In the genomic region with DNA sequence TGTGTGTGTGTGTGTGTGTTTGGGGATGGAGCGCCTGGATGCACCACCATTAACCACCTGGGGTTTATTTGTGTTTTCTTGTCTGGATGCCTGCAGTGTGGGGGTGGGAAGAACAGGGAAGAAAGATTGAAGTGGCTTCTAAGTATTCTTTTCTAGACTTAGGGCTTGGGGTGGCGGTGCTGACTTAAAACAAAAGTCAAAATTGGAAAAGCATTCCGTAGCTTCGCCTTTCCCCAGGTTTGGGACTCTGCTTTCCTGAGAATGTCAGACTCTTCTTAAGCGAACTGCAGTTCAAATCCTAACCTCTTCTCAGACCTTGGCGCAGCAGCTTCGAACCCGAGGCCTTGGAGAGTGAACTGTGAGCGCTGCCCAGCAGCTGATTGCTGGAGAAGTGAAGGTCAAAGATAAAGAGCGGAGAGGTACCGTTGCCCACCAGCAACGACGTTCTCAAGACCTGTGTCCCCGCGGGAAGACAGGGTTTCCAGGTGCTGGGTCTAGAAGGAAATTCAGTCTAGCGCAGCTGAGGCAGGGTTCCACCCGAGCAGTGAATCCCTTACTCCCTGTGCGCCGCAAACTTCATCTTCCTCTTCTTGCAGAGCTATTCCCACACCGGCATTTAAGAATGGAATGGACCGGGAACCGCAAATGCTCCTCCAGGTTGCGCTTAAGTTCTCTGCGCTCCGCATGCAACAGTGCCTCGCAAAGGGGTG, we compare ENCODE assay signal across 12 mouse cellular contexts. TPM values are rescaled to one million over a fixed set of nuclear protein-coding genes. Genes with fewer than 3 reads are reported as not detected.
A peak's percentile ranks its signal among the peaks of the same experiment; 100 is the strongest.
DNase-seq lines count a peak whose midpoint lies in the region; ATAC-seq lines count a peak whose summit lies in the region.
"Had no signal": no experiment of that assay in that cellular context is flagged by ENCODE, and none has a peak within 500 bp of the region (broad histone marks: within the 10 kb centered on the region; RNA-seq: fewer than 3 reads in every experiment).

No protein-coding gene starts in this region.

- H3K9ac ChIP-seq in heart, embryonic 13.5 days = no peak overlapping the region
- 0 out of 2 replicates have a peak overlapping the region, but pooled peaks have one; percentile 97 for H3K9ac ChIP-seq in forebrain, embryonic 12.5 days
- peak overlapping the region; percentile 50 for H3K9ac ChIP-seq in neural tube, embryonic 13.5 days

- H3K9me3 ChIP-seq in heart, embryonic 13.5 days = no peaks in the 10 kb centered on the region
- no peaks in the 10 kb centered on the region for H3K9me3 ChIP-seq in forebrain, embryonic 12.5 days
- no peaks in the 10 kb centered on the region for H3K9me3 ChIP-seq in limb, embryonic 10.5 days (replicated peaks)
- H3K9me3 ChIP-seq in neural tube, embryonic 13.5 days = no peaks in the 10 kb centered on the region
- H3K9me3 ChIP-seq: megakaryocyte, embryonic 14.5 days had no signal

- no peak overlapping the region for H3K27ac ChIP-seq in heart, embryonic 13.5 days (replicated peaks)
- peak overlapping the region; percentile 94 for H3K27ac ChIP-seq in forebrain, embryonic 12.5 days
- peak overlapping the region; percentile 98 for H3K27ac ChIP-seq in limb, embryonic 10.5 days
- peak overlapping the region; percentile 98 for H3K27ac ChIP-seq in neural tube, embryonic 13.5 days (replicated peaks)

- WGBS in heart, embryonic 13.5 days = 7% methylated on average over 26 of the region's 26 CpGs
- 3% methylated on average over 25 of the region's 26 CpGs for WGBS in forebrain, embryonic 12.5 days
- WGBS in limb, embryonic 10.5 days = 2% methylated on average over 26 of the region's 26 CpGs
- 2% methylated on average over 26 of the region's 26 CpGs for WGBS in neural tube, embryonic 13.5 days

- H3K4me1 ChIP-seq in heart, embryonic 13.5 days = peaks cover 27% of the 10 kb centered on the region
- H3K4me1 ChIP-seq in forebrain, embryonic 12.5 days = peaks cover 43% of the 10 kb centered on the region
- peaks cover 53% of the 10 kb centered on the region for H3K4me1 ChIP-seq in limb, embryonic 10.5 days
- peaks cover 66% of the 10 kb centered on the region for H3K4me1 ChIP-seq in neural tube, embryonic 13.5 days (replicated peaks)

- peaks cover 86% of the 10 kb centered on the region for H3K27me3 ChIP-seq in heart, embryonic 13.5 days (replicated peaks)
- peaks cover 51% of the 10 kb centered on the region for H3K27me3 ChIP-seq in forebrain, embryonic 12.5 days
- H3K27me3 ChIP-seq in limb, embryonic 10.5 days (ENCODE audit: low read depth, poor library complexity, severe bottlenecking) = peaks cover 78% of the 10 kb centered on the region
- peaks cover 24% of the 10 kb centered on the region for H3K27me3 ChIP-seq in neural tube, embryonic 13.5 days

- no peaks in the 10 kb centered on the region for H3K36me3 ChIP-seq in heart, embryonic 13.5 days
- no peaks in the 10 kb centered on the region for H3K36me3 ChIP-seq in forebrain, embryonic 12.5 days (replicated peaks)
- H3K36me3 ChIP-seq in limb, embryonic 10.5 days = no peaks in the 10 kb centered on the region
- no peaks in the 10 kb centered on the region for H3K36me3 ChIP-seq in neural tube, embryonic 13.5 days

- ATAC-seq in heart, embryonic 13.5 days (ENCODE audit: extremely low read depth, insufficient number of reproducible peaks, low FRiP score, low TSS enrichment) = no peak
- ATAC-seq in forebrain, embryonic 12.5 days (ENCODE audit: low FRiP score) = no peak
- no peak for ATAC-seq in neural tube, embryonic 13.5 days (ENCODE audit: low read depth)

- no peak for DNase-seq in heart, adult 18-20 months
- peak; percentile 57 for DNase-seq in limb, embryonic 10.5 days (ENCODE audit: low spot score)
- DNase-seq in cerebellum, postnatal 4 days (ENCODE audit: low spot score in 2 of 2) = no peak
- DNase-seq in layer of hippocampus, postnatal 25 days (ENCODE audit: extremely low spot score in 1 of 2, low spot score in 1 of 2) = no peak
- DNase-seq in cerebellum, adult 8-10 months = no peak
- DNase-seq: adrenal gland, postnatal 25 days; B cell, adult 2 months had no signal

- peak overlapping the region; percentile 81 for H3K4me3 ChIP-seq in heart, embryonic 13.5 days
- peak overlapping the region; percentile 58 for H3K4me3 ChIP-seq in forebrain, embryonic 12.5 days (replicated peaks)
- peak overlapping the region; percentile 89 for H3K4me3 ChIP-seq in limb, embryonic 10.5 days
- H3K4me3 ChIP-seq in neural tube, embryonic 13.5 days = peak overlapping the region; percentile 17
- H3K4me3 ChIP-seq: erythroblast, embryonic 14.5 days; megakaryocyte, embryonic 14.5 days had no signal

- H3K4me2 ChIP-seq in heart, embryonic 13.5 days = peak overlapping the region; percentile 92
- H3K4me2 ChIP-seq in forebrain, embryonic 12.5 days = peak overlapping the region; percentile 78
- H3K4me2 ChIP-seq in neural tube, embryonic 13.5 days = peak overlapping the region; percentile 85

RNA-seq across cellular contexts. Expression of a gene that starts 2.8 kb away (rescaled TPM):
- 3.9 and 4.1 TPM in 2 replicates for polyA plus RNA-seq in heart, embryonic 13.5 days (2015; fragmentation: Nextera tagmentation; extraction: Ambion mirVana)
- 1 to 10 TPM in 1 of 2 experiments, under 1 TPM in 1; 0.87 to 1.3 TPM for total RNA-seq in heart, adult 18-20 months (2021)
- polyA plus RNA-seq in forebrain, embryonic 12.5 days (2016; fragmentation: Nextera tagmentation; extraction: Ambion mirVana) = 26.6 and 33.4 TPM in 2 replicates
- polyA plus RNA-seq in limb, embryonic 10.5 days (2016; fragmentation: Nextera tagmentation; extraction: Ambion mirVana) = 12.8 and 18.3 TPM in 2 replicates
- polyA plus RNA-seq in neural tube, embryonic 13.5 days (2015; fragmentation: Nextera tagmentation; extraction: Ambion mirVana) = 17.1 and 17.2 TPM in 2 replicates
- total RNA-seq in layer of hippocampus, postnatal 25 days (2021) = 10 to 100 TPM; 13.6 to 14.6 TPM
- total RNA-seq: adrenal gland, postnatal 25 days had no signal
- polyA plus RNA-seq: erythroblast, embryonic 14.5 days had no signal

Comparison
In these comparisons a context has a peak if more than half of its experiments do, and no peak if none do; other contexts are left out.
1. H3K4me3 ChIP-seq: peak in every context shown above with its lines; median percentile 89 in limb, embryonic 10.5 days; 81 in heart, embryonic 13.5 days; 58 in forebrain, embryonic 12.5 days; 17 in neural tube, embryonic 13.5 days.